Mouse (Mus musculus) bone marrow, adult 2 months (tissue): ENCODE results near the gene Lgals4.

ENCODE experiments used
- CTCF ChIP-seq: fragments of 200-500 bp; IDR thresholded peaks from 2 replicates; pipeline ENCODE4 v1.5.1; 2011; ENCODE audit warnings: low read length, control low read depth; ENCODE audit not compliant: control insufficient read depth, insufficient read depth
- POLR2A ChIP-seq: fragments of 200-500 bp; IDR thresholded peaks from 2 replicates; pipeline ENCODE4 v1.6.1; 2011; ENCODE audit warnings: low read depth, mild to moderate bottlenecking, control low read depth, low read length, borderline replicate concordance; ENCODE audit not compliant: control insufficient read depth

GRCm38 (mm10) chr7:28833723-28834347 lies at the start of gene Lgals4:
- TF ChIP-seq CTCF (no peak), POLR2A (no peak)
